Mouse (Mus musculus) forebrain, postnatal 0 days (tissue): ENCODE data around the gene Rars. TPM values are rescaled to one million over a fixed set of nuclear protein-coding genes. Genes with fewer than 3 reads are reported as not detected.

ENCODE experiments used
- ATAC-seq: fragments of 200-750 bp; cut with Nextera tagmentation; 2 replicates; pipeline ENCODE4 v1.8.0; 2017; ENCODE audit warnings: mild to moderate bottlenecking, moderate library complexity
- DNase-seq: peaks from one replicate; pipeline ENCODE4 v3.0.0-alpha.2; 2015
- H3K27ac ChIP-seq: fragments of 300-500 bp; sonication (generic); 2 replicates; pipeline ENCODE4 v1.5.1; 2014; ENCODE audit warnings: low read depth, mild to moderate bottlenecking, antibody characterized with exemption, low read length, moderate library complexity, mixed read lengths
- H3K27me3 ChIP-seq: fragments of 300-500 bp; sonication (generic); 2 replicates; pipeline ENCODE4 v1.6.1; 2014; ENCODE audit warnings: mild to moderate bottlenecking, low read length, mixed read lengths; ENCODE audit not compliant: insufficient read depth
- H3K36me3 ChIP-seq: fragments of 300-500 bp; sonication (generic); 2 replicates; pipeline ENCODE4 v1.6.1; 2014; ENCODE audit warnings: mild to moderate bottlenecking, moderate library complexity; ENCODE audit not compliant: insufficient read depth
- H3K4me1 ChIP-seq: fragments of 300-500 bp; sonication (generic); 2 replicates; pipeline ENCODE4 v1.6.1; 2014; ENCODE audit warnings: antibody characterized with exemption; ENCODE audit not compliant: insufficient read depth
- H3K4me2 ChIP-seq: fragments of 300-500 bp; sonication (generic); 2 replicates; pipeline ENCODE4 v1.6.1; 2014; ENCODE audit warnings: low read depth, mild to moderate bottlenecking, moderate library complexity
- H3K4me3 ChIP-seq: fragments of 300-500 bp; sonication (generic); 2 replicates; pipeline ENCODE4 v1.5.1; 2014; ENCODE audit warnings: low read depth, low read length, mixed read lengths
- H3K9ac ChIP-seq: fragments of 300-500 bp; sonication (generic); 2 replicates; pipeline ENCODE4 v1.6.1; 2014; ENCODE audit warnings: mild to moderate bottlenecking
- H3K9me3 ChIP-seq: fragments of 300-500 bp; sonication (generic); 2 replicates; pipeline ENCODE4 v1.6.1; 2016; ENCODE audit warnings: low read length
- CTCF ChIP-seq: sonication (generic); IDR thresholded peaks from 2 replicates; pipeline ENCODE4 v1.5.1; 2016; ENCODE audit warnings: antibody characterized with exemption, control low read depth, low read depth
- WGBS: fragments of 180-500 bp; shearing (Covaris S2); extraction: QIAGEN DNeasy Blood & Tissue Kit; methylation state at CpG from one replicate; pipeline ENCODE4 v1.1.7; 2014; 5-methylcytosine and 5-hydroxymethylcytosine counted together
- polyA plus RNA-seq: library from polyadenylated mRNA; unstranded; fragments of >200 nt; fragmentation: Nextera tagmentation; extraction: Ambion mirVana; gene quantifications from 2 replicates; pipeline ENCODE4 v1.2.1, GENCODE M21; 2015
- total RNA-seq: library from RNA; depleted of rRNA; stranded (reverse); fragments of >200 nt; gene quantifications from 2 replicates; pipeline ENCODE4 v1.2.3, GENCODE M21; 2014

Rars gene
- total and polyA plus RNA-seq, 2 experiments from 2014 or later: 56.6 to 66.4 TPM

GRCm38 (mm10) chr11:35784537-35784936 is 49.8 kb downstream of the Rars start:
- H3K4me1 ChIP-seq: no peaks in the 10 kb centered on the region
- DNase-seq: no peak
- no peak overlapping the region for H3K9ac ChIP-seq
- no peaks in the 10 kb centered on the region for H3K27me3 ChIP-seq
- H3K4me2 ChIP-seq: no peak overlapping the region
- peaks cover 37% of the 10 kb centered on the region for H3K36me3 ChIP-seq
- no peak overlapping the region for H3K4me3 ChIP-seq
- 98% methylated on average over 4 of the region's 4 CpGs for WGBS
- no peaks in the 10 kb centered on the region for H3K9me3 ChIP-seq
- H3K27ac ChIP-seq: no peak overlapping the region
- no peak for ATAC-seq
- TF ChIP-seq CTCF: no peak

- DNase-seq (no peak), ATAC-seq (no peak)
- Histone ChIP-seq H3K27ac (no peak overlapping the region), H3K36me3 (peaks cover 43% of the 10 kb centered on the region), H3K4me2 (no peak overlapping the region), H3K27me3 (no peaks in the 10 kb centered on the region), H3K9me3 (no peaks in the 10 kb centered on the region), H3K4me1 (no peaks in the 10 kb centered on the region), H3K9ac (no peak overlapping the region), H3K4me3 (no peak overlapping the region)
- TF ChIP-seq CTCF: no peak
- WGBS: 85% methylated on average over 3 of the region's 3 CpGs
Measured at GRCm38 (mm10) chr11:35784002-35784401, 50.3 kb downstream of the Rars start.

GRCm38 (mm10) chr11:35783038-35783437 is 51.3 kb downstream of the Rars start:
- Histone ChIP-seq H3K36me3 (peaks cover 52% of the 10 kb centered on the region), H3K27me3 (no peaks in the 10 kb centered on the region), H3K4me2 (no peak overlapping the region), H3K4me3 (no peak overlapping the region), H3K9ac (no peak overlapping the region), H3K9me3 (no peaks in the 10 kb centered on the region), H3K27ac (no peak overlapping the region), H3K4me1 (no peaks in the 10 kb centered on the region)
- no peak for ATAC-seq
- TF ChIP-seq CTCF: no peak
- no peak for DNase-seq
- WGBS: 90% methylated on average over 5 of the region's 5 CpGs

DNA sequence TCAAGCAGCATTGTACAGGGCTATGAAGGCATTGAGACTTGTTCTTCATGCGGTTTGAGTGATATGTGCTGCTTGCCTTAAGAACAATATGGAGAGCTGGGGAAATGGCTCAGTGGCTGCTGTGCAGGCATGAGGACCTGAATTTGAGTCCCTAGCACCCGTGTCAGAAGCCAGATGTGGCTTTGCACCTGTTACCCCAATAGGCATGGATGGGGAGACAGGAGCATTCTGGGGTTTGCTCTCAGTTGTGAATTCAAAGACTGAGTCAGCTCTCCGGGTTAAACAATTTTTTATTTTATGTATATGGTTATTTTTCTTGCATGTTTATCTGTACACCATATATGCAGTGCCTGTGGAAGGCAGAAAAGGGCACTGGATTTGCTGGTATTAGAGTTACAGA is 51.9 kb downstream of the Rars start:
- H3K4me3 ChIP-seq: no peak overlapping the region
- no peak overlapping the region for H3K9ac ChIP-seq
- ATAC-seq: no peak
- DNase-seq: no peak
- H3K27me3 ChIP-seq: no peaks in the 10 kb centered on the region
- no peaks in the 10 kb centered on the region for H3K4me1 ChIP-seq
- H3K36me3 ChIP-seq: peaks cover 58% of the 10 kb centered on the region
- 97% methylated on average over 3 of the region's 3 CpGs for WGBS
- H3K9me3 ChIP-seq: no peaks in the 10 kb centered on the region
- no peak for TF ChIP-seq CTCF
- no peak overlapping the region for H3K27ac ChIP-seq
- H3K4me2 ChIP-seq: no peak overlapping the region

GRCm38 (mm10) chr11:35780336-35780735 is 54.0 kb downstream of the Rars start:
- DNase-seq (no peak), ATAC-seq (no peak)
- Histone ChIP-seq H3K9me3 (no peaks in the 10 kb centered on the region), H3K4me3 (no peak overlapping the region), H3K27ac (no peak overlapping the region), H3K36me3 (peaks cover 56% of the 10 kb centered on the region), H3K4me2 (no peak overlapping the region), H3K4me1 (no peaks in the 10 kb centered on the region), H3K9ac (no peak overlapping the region), H3K27me3 (no peaks in the 10 kb centered on the region)
- TF ChIP-seq CTCF: no peak
- WGBS: 73% methylated on average over 3 of the region's 3 CpGs

DNA sequence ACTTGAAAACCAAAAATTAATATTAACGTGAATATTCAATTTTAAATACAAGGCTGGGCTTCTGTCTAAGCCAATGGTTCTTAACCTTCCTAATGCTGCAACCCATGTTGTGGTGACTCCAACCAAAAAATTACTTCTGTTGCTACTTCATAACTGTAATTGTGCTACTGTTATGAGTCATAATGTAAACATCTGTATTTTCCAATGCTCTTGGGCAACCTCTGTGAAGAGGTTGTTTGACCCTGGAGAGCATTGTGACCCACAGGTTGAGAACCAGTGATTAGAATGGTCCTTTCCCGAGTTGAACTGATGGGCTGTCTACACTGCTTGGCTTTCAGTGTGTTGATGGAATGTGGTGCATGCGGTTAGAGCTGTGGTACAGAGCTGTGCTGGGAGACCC is 57.9 kb downstream of the Rars start:
- no peaks in the 10 kb centered on the region for H3K4me1 ChIP-seq
- 90% methylated on average over 3 of the region's 3 CpGs for WGBS
- no peak overlapping the region for H3K4me2 ChIP-seq
- no peak for DNase-seq
- H3K9ac ChIP-seq: no peak overlapping the region
- TF ChIP-seq CTCF: no peak
- H3K36me3 ChIP-seq: peaks cover 23% of the 10 kb centered on the region
- no peaks in the 10 kb centered on the region for H3K9me3 ChIP-seq
- no peak overlapping the region for H3K4me3 ChIP-seq
- H3K27me3 ChIP-seq: no peaks in the 10 kb centered on the region
- no peak for ATAC-seq
- H3K27ac ChIP-seq: no peak overlapping the region

DNA sequence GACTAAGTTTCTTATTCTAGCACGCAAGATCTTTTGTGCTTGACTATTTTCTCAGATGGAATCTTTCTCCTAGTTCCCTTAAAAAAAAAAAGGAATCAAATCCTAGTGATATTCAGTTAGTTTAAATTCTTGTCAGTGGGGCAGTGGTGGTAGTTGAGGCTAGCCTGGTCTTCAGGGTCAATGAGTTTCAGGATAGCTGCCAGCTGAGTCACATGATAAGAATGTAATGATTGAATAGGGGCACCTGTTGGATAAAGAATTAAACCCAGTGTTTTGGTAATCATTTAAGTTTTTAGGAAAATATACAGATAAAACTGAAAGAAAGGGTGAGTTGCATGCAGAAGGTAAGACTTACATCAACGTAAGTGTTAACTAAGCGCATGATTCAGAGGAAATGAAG is 58.7 kb downstream of the Rars start:
- H3K4me3 ChIP-seq: no peak overlapping the region
- no peak for TF ChIP-seq CTCF
- no peak overlapping the region for H3K9ac ChIP-seq
- peaks cover 22% of the 10 kb centered on the region for H3K36me3 ChIP-seq
- ATAC-seq: no peak
- H3K4me1 ChIP-seq: peaks cover 7% of the 10 kb centered on the region
- WGBS: 91% methylated on average over 3 of the region's 3 CpGs
- H3K9me3 ChIP-seq: no peaks in the 10 kb centered on the region
- H3K4me2 ChIP-seq: no peak overlapping the region
- no peaks in the 10 kb centered on the region for H3K27me3 ChIP-seq
- H3K27ac ChIP-seq: no peak overlapping the region
- DNase-seq: no peak
